20 mouse cellular contexts compared by ENCODE assay signal in genomic region chr15:102070476-102071467, GRCm38 (mm10). TPM values are rescaled to one million over a fixed set of nuclear protein-coding genes. Genes with fewer than 3 reads are reported as not detected.
"Had no signal": no experiment of that assay in that cellular context is flagged by ENCODE, and none has a peak within 500 bp of the region (broad histone marks: within the 10 kb centered on the region; RNA-seq: fewer than 3 reads in every experiment).

No protein-coding gene starts in this region.

- H3K4me2 ChIP-seq: kidney, embryonic 15.5 days; limb, embryonic 13.5 days; liver, embryonic 15.5 days; midbrain, embryonic 13.5 days had no signal

- ATAC-seq: midbrain, embryonic 13.5 days had no signal

- H3K9ac ChIP-seq: kidney, embryonic 15.5 days; limb, embryonic 13.5 days; liver, embryonic 15.5 days; midbrain, embryonic 13.5 days had no signal

- DNase-seq: kidney, adult 11 months; kidney, adult 8-10 months; kidney, postnatal 10 days; kidney, postnatal 36 days; layer of hippocampus, postnatal 36 days; lung, adult 2 months; lung, postnatal 14 days; lung, postnatal 4 days; thymus, adult 2 months; thymus, postnatal 14 days; thymus, postnatal 4 days had no signal

- H3K4me3 ChIP-seq: kidney, embryonic 15.5 days; left cerebral cortex, adult 2 months; limb, embryonic 10.5 days; limb, embryonic 13.5 days; liver, embryonic 15.5 days; midbrain, embryonic 10.5 days; midbrain, embryonic 13.5 days had no signal

- H3K27ac ChIP-seq: kidney, embryonic 15.5 days; left cerebral cortex, adult 2 months; limb, embryonic 10.5 days; limb, embryonic 13.5 days; liver, embryonic 15.5 days; midbrain, embryonic 10.5 days; midbrain, embryonic 13.5 days; stomach, postnatal 0 days had no signal

- H3K9me3 ChIP-seq: kidney, embryonic 15.5 days; limb, embryonic 10.5 days; limb, embryonic 13.5 days; liver, embryonic 15.5 days; midbrain, embryonic 10.5 days; midbrain, embryonic 13.5 days had no signal

- H3K36me3 ChIP-seq: kidney, embryonic 15.5 days; limb, embryonic 13.5 days; liver, embryonic 15.5 days; midbrain, embryonic 10.5 days; midbrain, embryonic 13.5 days had no signal

RNA-seq across cellular contexts. Expression of gene Tns2, which starts 29.4 kb away (rescaled TPM):
- total RNA-seq: megakaryocyte progenitor cell, adult 5-6 weeks had no signal
